Mouse (Mus musculus): Measurements from ENCODE around the gene Cdh10.

DNA sequence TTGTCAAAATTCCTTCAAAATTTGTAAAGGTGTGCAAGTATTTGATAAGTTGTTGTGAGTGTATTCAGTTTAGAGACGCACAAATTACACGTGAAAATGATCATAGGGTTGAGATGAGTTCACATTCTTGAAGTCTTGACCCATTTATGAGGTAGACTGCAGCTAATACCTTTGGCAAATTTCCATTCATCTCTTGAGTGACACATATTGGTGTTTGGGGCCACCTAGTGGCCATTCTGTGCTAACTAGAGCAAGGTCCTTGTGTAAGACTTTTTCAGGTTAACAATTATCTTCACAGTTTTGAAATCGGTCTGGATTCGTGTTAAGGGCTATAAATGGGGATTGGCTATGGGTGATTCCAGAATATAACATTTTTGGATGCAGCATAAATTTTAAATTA, 13.5 kb downstream of the Cdh10 start:
- no peak for TF ChIP-seq CTCF (conservative IDR thresholded peaks at IDR 0.05; ENCODE audit: insufficient read depth, insufficient read length, low read depth, low read length)
- TF ChIP-seq POLR2A (IDR thresholded peaks at IDR 0.05; ENCODE audit: low read depth, low read length), result no peak

Measured in kidney, adult 2 months (tissue).